Mouse (Mus musculus) cerebellum, adult 11 months (tissue): ENCODE data around the gene Set.
"Not testable (repeated sequence)": the region's sequence is repeated elsewhere in the genome, so short reads cannot be mapped to it uniquely, and the experiment has no call there.

Experiments used
- DNase-seq: peaks from one replicate; pipeline ENCODE4 v3.0.0; 2022

Set gene

GRCm38 (mm10) chr2:30057223-30057904 lies at the start of gene Set:
Set (plus strand) TSS chr2:30057378.
- DNase-seq: no peak

- DNase-seq: no peak
Measured at GRCm38 (mm10) chr2:30009101-30009500, 48.1 kb upstream of the Set start.

DNA sequence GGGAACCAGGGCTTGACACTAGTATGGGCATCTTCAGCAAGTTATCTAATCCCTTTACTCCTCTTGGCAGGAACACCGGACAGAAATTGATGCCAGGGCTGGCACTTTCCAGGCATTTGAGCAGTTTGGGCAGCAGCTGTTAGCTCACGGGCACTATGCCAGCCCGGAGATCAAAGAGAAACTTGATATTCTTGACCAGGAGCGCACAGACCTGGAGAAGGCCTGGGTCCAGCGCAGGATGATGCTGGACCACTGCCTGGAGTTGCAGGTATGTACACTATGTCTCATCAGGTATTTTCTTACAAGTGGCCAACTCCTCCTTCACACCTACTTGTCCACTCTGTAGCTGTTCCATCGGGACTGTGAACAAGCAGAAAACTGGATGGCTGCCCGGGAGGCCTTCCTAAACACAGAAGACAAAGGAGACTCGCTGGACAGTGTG lies 46.3 kb upstream of the Set start:
- peak; percentile 78 for DNase-seq

- peak; percentile 20 for DNase-seq
Measured at GRCm38 (mm10) chr2:30014326-30014966, 42.7 kb upstream of the Set start.

DNA sequence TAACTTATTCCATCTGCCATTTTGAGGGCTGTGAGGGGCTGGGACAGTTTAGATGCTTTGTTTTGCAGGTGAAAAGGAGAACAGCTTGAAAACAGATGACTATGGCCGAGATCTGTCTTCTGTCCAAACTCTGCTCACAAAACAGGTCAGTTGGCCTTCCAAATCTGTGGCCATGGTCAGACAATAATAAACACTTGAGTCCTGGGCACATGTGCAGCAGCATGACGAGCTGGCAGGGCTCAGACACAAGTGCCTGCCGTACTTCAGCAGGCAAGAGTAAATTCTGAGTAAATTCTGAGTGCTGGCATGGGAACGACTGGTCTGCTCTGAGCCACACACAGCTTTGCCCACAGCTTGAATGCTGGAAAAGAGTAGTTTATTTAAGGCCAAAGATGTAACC lies 31.7 kb upstream of the Set start:
- no peak for DNase-seq

DNA sequence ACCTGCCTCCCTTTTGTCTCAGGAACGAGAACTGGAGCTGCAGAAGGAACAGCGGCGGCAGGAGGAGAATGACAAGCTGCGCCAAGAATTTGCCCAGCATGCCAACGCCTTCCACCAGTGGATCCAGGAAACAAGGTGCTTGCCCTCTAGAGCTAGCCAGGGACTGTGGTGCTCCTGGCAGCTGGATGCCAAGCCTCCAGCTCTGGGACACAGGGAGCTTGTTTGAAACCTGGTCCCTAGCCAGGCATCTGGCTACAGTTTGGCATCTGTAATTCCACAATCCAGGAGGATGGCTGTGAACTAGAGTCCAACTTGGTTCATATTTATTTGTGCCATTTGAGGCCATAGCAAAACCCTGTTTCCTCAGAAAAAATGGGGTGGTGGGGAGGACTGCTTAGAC lies 30.2 kb upstream of the Set start:
- no peak for DNase-seq

- no peak for DNase-seq
Measured at GRCm38 (mm10) chr2:30032244-30032846, 24.8 kb upstream of the Set start.

- DNase-seq: no peak
Measured at GRCm38 (mm10) chr2:30032957-30033356, 24.2 kb upstream of the Set start.

DNA sequence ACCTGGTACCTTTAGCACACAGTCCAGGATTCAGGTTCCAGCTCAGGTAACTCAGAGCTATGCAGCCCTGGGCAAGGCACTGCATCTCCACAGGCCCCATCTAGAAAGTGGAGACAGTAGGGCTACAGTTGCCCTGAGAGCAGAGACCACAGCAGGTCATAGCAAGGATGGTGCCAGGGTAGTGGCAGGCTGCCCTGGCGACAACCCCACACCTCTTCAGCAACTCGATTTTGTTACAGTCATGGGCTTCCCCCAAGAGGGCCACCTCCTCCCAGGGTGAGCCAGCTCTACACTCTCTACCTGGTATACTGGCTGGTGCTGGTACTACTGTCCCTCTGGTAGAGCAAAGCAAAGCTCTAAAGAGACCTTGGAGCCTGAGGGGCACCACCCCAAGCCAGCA lies 19.4 kb upstream of the Set start:
- DNase-seq: no peak

DNA sequence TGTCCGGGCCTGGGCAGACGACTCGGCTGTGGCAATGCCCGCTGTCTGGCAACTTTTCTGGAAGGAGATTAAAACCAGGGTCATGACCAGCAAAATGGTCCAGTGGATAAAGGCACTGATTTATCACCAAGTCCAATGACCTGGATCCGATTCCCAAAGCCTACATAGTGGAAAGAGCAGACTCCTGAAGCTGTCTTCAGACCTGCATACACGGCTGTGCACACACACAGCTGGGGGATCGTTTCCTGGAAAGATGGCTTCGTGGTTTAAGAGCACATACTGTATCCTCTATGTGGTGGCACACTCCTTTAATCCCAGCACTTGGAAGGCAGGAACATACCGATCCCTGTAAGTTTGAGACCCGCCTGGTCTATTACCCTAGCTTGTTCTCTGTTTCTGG lies 18.8 kb upstream of the Set start:
- DNase-seq: no peak

- no peak for DNase-seq
Measured at GRCm38 (mm10) chr2:30039687-30040086, 17.5 kb upstream of the Set start.

- peak; percentile 65 for DNase-seq
Measured at GRCm38 (mm10) chr2:30042445-30042844, 14.7 kb upstream of the Set start.

DNA sequence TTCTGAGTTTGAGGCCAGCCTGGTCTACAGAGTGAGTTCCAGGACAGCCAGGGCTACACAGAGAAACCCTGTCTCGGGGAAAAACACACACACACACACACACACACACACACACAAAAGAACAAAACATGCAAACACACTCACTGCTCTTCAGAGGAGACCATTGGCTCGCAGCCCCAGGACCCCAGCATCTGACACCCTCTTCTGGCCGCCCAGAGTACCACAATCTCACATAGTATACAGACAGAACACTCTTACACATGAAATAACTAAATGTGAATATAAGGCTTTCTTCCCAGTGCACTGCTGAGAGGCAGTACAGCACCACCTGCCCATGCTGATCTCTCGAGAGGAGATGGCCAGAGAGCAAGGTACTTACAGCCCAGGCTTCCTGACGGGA lies 12.6 kb upstream of the Set start:
- no peak for DNase-seq

DNA sequence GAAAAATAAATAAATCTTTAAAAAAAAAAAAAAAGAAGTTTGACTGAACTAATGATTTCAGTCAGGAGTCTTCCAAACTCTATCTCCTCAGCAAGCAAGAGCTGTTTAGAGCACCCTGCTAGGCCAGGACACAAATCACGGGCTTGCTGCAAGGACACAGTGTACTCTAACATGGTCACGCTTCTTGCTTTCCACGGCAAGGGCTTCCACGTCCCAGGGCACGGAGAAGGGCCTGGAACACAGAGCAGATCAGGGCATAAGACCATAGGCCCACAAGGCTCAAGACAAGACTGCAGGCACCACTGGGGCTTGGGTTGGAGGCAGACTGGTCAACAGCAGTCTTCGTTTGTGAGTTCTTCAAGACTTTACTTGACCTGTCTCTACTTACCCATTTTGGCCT lies 10.1 kb upstream of the Set start:
- DNase-seq: no peak

- no peak for DNase-seq
Measured at GRCm38 (mm10) chr2:30048101-30048501, 9.1 kb upstream of the Set start.

DNA sequence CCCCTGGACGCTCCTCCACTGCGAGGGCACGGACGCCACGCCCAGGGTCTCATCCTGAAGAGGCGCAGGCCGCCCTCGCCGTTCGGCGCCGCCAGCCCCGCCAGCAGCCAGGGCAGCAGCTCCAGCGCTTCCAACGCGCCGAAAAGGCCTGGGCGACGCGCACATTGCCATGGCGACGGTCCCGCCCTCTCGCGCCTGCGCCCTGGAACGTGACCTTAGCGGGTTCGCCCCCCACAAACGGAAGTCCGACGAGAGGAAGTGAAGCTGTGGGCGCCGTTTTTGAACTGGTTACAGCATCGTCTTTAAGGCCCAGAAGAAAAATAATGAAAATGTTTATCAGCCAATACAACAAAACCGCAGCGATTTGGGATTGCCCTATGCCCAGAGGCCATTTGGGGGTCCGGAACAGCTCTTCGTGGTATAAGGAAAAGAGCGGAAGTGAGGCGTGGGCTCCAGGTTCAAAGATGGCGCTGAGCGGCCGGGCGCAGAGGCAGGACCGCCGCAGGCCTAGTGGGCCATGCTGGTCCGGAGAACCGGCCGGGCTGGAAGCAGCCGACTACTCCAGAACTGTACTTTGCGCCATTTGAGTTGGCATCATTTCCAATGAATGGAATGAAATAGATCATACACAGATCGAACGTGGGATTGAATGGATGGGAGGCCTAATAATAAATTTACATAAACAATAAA lies 8.3 kb upstream of the Set start, which contains the start of gene Wdr34:
TSS of gene Wdr34 (minus strand) at position 183 of the 690 bp plus-strand sequence.
- DNase-seq: peak; percentile 97

GRCm38 (mm10) chr2:30049831-30050230 lies 7.3 kb upstream of the Set start:
- no peak for DNase-seq

DNA sequence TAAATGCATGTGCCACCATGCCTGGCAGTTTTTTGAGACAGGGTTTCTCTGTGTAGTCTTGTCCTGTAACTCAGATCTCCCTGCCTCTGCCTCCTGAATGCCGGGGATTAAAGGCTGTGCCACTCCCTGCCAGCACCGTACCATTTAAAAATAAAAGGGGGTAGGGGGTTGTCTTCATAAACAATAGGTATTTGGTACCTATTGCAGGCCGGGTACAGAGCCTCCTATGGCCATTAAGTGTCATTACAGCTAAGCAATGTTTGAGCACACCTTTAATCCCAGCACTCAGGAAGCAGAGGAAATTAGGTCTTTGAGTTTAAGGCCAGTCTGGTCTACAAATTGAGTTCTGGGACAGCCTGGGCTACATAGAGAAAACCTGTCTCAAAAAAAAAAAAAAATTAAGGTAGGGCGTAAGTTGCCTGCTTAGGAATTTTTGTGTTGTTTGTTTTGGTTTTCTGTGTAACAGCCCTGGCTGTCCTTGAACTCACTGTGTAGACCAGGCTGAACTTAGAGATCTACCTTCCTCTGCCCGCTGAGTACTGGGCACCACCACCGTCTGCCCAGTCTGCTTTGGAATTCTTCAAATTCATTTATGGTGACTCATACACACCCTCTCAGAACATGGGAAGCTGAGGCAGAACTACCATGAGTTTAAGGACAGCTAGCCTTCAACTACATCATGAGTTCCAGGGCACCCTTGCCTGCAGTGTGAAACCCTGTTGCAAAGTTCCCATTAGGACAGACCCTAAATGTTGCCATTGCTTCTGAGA lies 5.0 kb upstream of the Set start:
- no peak for DNase-seq

- DNase-seq: not testable (repeated sequence)
Measured at GRCm38 (mm10) chr2:30055310-30055709, 1.9 kb upstream of the Set start.

DNA sequence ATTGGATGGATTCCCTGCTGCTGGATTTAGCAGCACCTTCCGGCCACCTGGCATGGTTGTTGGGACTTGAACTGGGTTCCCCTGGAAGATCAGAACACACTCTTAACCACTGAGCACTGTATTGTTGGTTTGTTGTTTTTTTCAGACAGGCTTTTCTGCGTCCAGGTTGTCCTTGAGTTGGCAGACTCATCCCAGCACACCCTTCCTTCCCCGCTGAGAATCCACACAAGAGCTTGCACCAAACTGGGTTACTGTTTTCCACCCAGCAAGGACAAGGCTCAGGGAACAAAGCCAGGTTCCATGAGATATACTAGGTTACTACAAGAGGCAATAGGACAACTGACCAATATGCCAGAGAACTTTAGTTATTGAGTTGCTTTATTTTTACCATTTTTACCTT lies 442 bp upstream of the Set start:
- no peak for DNase-seq

- no peak for DNase-seq
Measured at GRCm38 (mm10) chr2:30058418-30058817, 1.2 kb downstream of the Set start.

DNA sequence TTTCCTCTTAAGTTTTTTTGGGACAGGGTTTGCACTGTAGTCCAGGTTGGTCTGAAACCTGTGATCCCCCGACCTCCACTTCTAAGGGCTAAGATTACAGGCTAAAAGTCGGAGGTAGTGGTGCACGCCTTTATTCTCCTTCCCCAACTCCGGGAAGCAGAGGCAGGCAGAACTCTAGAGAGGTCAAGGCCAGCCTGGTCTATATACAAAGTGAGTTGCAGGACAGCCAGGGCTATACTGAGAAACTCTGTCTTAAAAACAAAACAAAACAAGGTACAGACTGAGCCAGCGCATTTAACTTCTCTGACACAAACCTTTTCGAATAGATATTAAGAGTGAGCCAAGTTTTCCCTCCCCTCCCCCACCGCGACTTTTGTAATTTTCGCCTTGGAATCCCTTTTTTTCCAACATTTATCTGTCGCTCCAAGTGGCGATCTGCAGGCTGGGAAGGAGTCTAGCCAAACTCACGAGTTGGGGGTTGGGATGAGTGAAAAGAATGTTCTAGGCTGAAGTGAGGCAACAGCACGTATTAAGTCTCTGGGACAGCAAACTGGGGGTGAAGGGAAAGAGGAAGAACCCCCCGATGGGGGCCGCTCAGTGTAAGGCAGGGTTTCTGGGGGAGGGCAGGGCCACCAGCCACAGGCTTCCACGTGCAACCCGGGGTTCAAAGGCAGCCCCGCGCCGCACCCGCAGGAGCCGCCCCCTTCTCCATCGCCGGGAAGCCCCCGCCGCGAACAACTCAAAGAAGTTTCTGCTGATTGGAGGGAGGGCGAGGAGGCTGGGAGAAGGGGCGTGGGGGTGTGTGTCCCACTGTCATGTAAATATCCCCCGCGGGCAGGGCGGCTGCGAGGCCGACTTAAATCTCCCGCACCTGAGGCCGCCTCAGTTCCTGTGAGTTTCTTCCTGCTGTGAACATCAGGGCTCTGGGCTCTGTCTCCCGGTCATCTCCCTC lies 4.3 kb downstream of the Set start:
- DNase-seq: no peak
